Mouse (Mus musculus) retina, postnatal 1 day (tissue): Measurements from ENCODE around the gene Zdhhc5.

ENCODE experiments used
- DNase-seq: peaks from one replicate; pipeline ENCODE4 v3.0.0-alpha.2; 2012

The Zdhhc5 gene

DNA sequence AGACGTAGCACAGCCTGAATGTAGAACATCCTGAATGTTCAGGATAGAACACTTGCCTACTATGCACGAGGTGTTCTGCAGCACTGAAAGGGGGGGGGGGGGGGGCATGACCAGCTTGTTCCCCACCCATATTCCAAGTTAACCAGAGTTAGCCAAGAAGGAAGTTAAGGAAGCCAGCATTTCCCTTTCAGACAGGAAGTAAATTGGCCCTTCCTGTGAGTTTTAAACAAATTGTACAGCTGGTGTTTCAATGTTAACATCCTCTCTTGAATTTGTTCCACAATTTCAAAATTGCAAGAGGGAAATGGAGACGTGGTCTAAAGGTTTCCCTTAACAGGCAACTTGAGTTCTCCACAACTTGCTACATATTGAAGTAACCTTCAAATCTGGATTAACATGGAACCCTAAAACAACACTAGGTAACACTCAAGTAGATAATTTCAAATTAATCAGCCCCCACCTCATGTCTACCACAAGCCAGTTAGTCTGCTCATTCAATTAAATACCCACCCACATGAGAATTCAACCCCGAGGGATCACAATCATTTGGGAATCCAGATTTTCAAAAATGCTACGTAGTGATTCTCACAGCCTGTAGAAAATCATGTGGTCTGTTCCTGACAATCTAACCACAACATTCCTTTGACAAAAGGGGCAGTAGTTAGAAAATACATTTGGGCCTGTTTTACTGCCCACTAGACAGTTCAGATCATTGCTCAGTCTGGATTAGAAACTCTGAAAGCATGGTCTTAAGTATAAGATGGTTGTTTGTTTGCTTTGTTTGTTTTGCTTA, 76.4 kb downstream of the Zdhhc5 start:
- no peak for DNase-seq
